7 mouse cellular contexts compared by ENCODE assay signal in the genomic region with DNA sequence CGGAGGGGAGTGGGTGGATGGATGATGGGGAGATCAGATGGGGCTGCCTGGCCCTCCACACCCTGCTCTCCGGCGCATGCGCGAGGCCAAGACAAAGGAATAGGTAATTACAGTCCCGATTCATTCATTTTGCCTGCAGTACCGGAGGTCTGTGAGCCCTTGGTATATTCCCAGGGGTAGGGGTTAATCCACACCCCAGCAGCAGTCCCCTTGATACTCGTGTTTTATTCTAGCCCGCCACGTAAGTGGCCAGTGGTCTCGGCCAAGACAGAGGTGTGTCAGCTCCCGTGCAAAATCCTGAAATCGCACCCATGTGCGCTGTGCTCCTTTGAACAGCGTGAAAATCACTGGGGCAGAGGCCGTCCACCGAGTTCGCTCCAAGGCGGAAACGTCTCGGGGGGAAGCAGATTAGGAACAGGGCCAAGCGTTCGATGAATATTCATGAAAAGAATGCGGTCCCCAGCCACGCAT. TPM values are rescaled to one million over a fixed set of nuclear protein-coding genes. Genes with fewer than 3 reads are reported as not detected.
A peak's percentile ranks its signal among the peaks of the same experiment; 100 is the strongest.
DNase-seq lines count a peak whose midpoint lies in the region; ATAC-seq and TF ChIP-seq lines count a peak whose summit lies in the region.

No protein-coding gene starts in this region.

- 1% methylated on average over 25 of the region's 25 CpGs for WGBS in bone marrow, adult 2 months
- WGBS in macrophage (ENCODE audit: missing documents), result 2% methylated on average over 25 of the region's 25 CpGs
- WGBS in small intestine, adult 2 months, result 1% methylated on average over 25 of the region's 25 CpGs

- peak; percentile 73 for DNase-seq in MN1 (ENCODE audit: low spot score)
- DNase-seq in layer of hippocampus, postnatal 36 days, result peak; percentile 79 to 81

- peak overlapping the region; percentile 6 for H3K4me3 ChIP-seq in bone marrow, adult 2 months (replicated peaks; ENCODE audit: control insufficient read depth, low read depth, low read length)
- H3K4me3 ChIP-seq in embryonic fibroblast, embryonic 13.5 days (ENCODE audit: insufficient read depth, low read length), result peak overlapping the region; percentile 85
- H3K4me3 ChIP-seq in macrophage (ENCODE audit: inconsistent target), result peak overlapping the region; percentile 76
- peak overlapping the region; percentile 81 for H3K4me3 ChIP-seq in small intestine, adult 2 months (ENCODE audit: low read depth, low read length)

- TF ChIP-seq POLR2A in bone marrow, adult 2 months (IDR thresholded peaks at IDR 0.05; ENCODE audit: borderline replicate concordance, control insufficient read depth, low read depth, low read length), result no peak
- no peak; the same call in 1 of the 2 replicates for TF ChIP-seq POLR2A in embryonic fibroblast, embryonic 13.5 days (IDR thresholded peaks at IDR 0.05; ENCODE audit: low read depth, low read length)
- TF ChIP-seq POLR2A in small intestine, adult 2 months (IDR thresholded peaks at IDR 0.05; ENCODE audit: low read depth, low read length), result no peak

- H3K36me3 ChIP-seq in macrophage (ENCODE audit: inconsistent target), result no peaks in the 10 kb centered on the region
- H3K36me3 ChIP-seq in small intestine, adult 2 months (ENCODE audit: control insufficient read depth, insufficient read depth, low read length), result no peaks in the 10 kb centered on the region

- TF ChIP-seq CTCF in bone marrow, adult 2 months (IDR thresholded peaks at IDR 0.05; ENCODE audit: control insufficient read depth, insufficient read depth, low read length), result no peak
- no peak for TF ChIP-seq CTCF in embryonic fibroblast, embryonic 13.5 days (IDR thresholded peaks at IDR 0.05; ENCODE audit: borderline replicate concordance, insufficient read depth, low read length)
- TF ChIP-seq CTCF in small intestine, adult 2 months (IDR thresholded peaks at IDR 0.05; ENCODE audit: extremely low read depth, insufficient read length, insufficient replicate concordance, low read depth, low read length), result no peak

- no peaks in the 10 kb centered on the region for H3K4me1 ChIP-seq in bone marrow, adult 2 months (ENCODE audit: control insufficient read depth, insufficient read depth, low read length)
- peaks cover 7% of the 10 kb centered on the region for H3K4me1 ChIP-seq in embryonic fibroblast, embryonic 13.5 days (ENCODE audit: control insufficient read depth, insufficient read depth, low read length)
- H3K4me1 ChIP-seq in small intestine, adult 2 months (ENCODE audit: control insufficient read depth, insufficient read depth, insufficient read length, low read length), result peaks cover 9% of the 10 kb centered on the region

- peak; percentile 49 to 54 for ATAC-seq in hematopoietic stem cell, adult 5-6 weeks (replicated peaks in 1 of 2; ENCODE audit: insufficient read depth in 1 of 2, low FRiP score in 2 of 2, low TSS enrichment in 1 of 2, low read depth in 1 of 2, poor library complexity in 2 of 2, severe bottlenecking in 2 of 2)

- H3K27ac ChIP-seq in bone marrow, adult 2 months (ENCODE audit: control insufficient read depth, insufficient read depth, low read depth, low read length, poor library complexity), result no peak overlapping the region
- peak overlapping the region; percentile 86 for H3K27ac ChIP-seq in embryonic fibroblast, embryonic 13.5 days (ENCODE audit: insufficient read depth, low read length)
- peak overlapping the region; percentile 57 for H3K27ac ChIP-seq in macrophage
- no peak overlapping the region for H3K27ac ChIP-seq in small intestine, adult 2 months (ENCODE audit: insufficient read depth, low read depth, low read length)

- peaks cover 26% of the 10 kb centered on the region for H3K27me3 ChIP-seq in small intestine, adult 2 months (ENCODE audit: control insufficient read depth, insufficient read depth, low read length)

- H3K79me2 ChIP-seq in macrophage (ENCODE audit: inconsistent target), result peaks cover 61% of the 10 kb centered on the region

RNA-seq across cellular contexts. Expression of gene Basp1, which starts 1.4 kb away (rescaled TPM):
- polyA plus RNA-seq in bone marrow, adult 2 months (2011; ENCODE audit: insufficient read depth, insufficient read length, low replicate concordance, missing spikeins), result 4.5 and 6.5 TPM in 2 replicates
- 232 and 236 TPM in 2 replicates for polyA plus RNA-seq in embryonic fibroblast, embryonic 13.5 days (2011; ENCODE audit: insufficient read length, low read depth, missing spikeins)
- total RNA-seq in hematopoietic stem cell, adult 5-6 weeks (2017), result 33.2 and 48.4 TPM in 2 replicates
- total RNA-seq in layer of hippocampus, postnatal 36 days (2021), result 100 to 1,000 TPM; 596 to 663 TPM
- total RNA-seq in macrophage (2018; cell fraction: chromatin; rRNA removed), result 10 to 100 TPM in 25 of 26 experiments, 1 to 10 TPM in 1; 7.7 to 59.8 (median 16.6) TPM
- total RNA-seq in macrophage (2018; cell fraction: cytosol; rRNA removed), result 100 to 1,000 TPM; 109 to 219 (median 156) TPM
- total RNA-seq in macrophage (2018; cell fraction: nucleus; rRNA removed), result 10 to 100 TPM; 33.9 to 97.4 (median 63.7) TPM
- polyA plus RNA-seq in macrophage (2018), result 124 to 230 TPM (median 218 TPM) in 3 replicates
- polyA plus RNA-seq in small intestine, adult 2 months (2012; rRNA removed), result 4.1 and 6.2 TPM in 2 replicates

Comparison
In these comparisons a context has a peak if more than half of its experiments do, and no peak if none do; other contexts are left out.
1. H3K27ac ChIP-seq: peak in embryonic fibroblast, embryonic 13.5 days (single experiment) and macrophage (single experiment); none in bone marrow, adult 2 months (single experiment) and small intestine, adult 2 months (single experiment).
2. H3K4me3 ChIP-seq: peak in every context shown above with its lines; median percentile 85 in embryonic fibroblast, embryonic 13.5 days; 81 in small intestine, adult 2 months; 76 in macrophage; 6 in bone marrow, adult 2 months.
3. RNA of gene Basp1, which starts 1.4 kb away (polyA plus RNA-seq): 232 to 236 TPM in embryonic fibroblast, embryonic 13.5 days and 124 to 230 TPM in macrophage; 4.5 to 6.5 TPM in bone marrow, adult 2 months and 4.1 to 6.2 TPM in small intestine, adult 2 months; every median in the first group is over 10 times any median in the second.